Mouse (Mus musculus): ENCODE results near the gene Lamtor3. TPM values are rescaled to one million over a fixed set of nuclear protein-coding genes. Genes with fewer than 3 reads are reported as not detected.
"Not testable (repeated sequence)": the region's sequence is repeated elsewhere in the genome, so short reads cannot be mapped to it uniquely, and the experiment has no call there.

The Lamtor3 gene
- total RNA-seq, 2 experiments from 2014 or later: 87.8 to 98.0 TPM

DNA sequence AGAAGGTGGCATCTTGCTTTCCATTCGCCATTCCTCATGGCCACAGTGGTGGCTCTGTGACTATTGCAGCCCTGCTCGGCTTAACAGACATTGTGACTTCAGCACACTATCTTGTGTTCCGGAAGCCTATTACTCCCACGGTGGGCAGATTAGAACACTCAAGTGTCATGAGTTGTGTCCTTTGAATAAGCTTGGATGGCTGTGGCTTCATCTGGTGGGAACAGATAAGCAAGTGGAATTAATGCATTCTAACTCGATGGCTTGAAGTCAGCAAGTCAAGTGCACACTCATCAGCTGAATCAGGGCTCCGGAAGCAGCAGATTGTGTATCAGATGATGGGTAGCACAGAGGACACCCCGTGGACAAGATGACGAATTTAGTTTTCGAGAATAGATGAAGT, 39.6 kb downstream of the Lamtor3 start:
- intact Hi-C loops (cut with DNase I): no loop called here
- no peak for DNase-seq

DNA sequence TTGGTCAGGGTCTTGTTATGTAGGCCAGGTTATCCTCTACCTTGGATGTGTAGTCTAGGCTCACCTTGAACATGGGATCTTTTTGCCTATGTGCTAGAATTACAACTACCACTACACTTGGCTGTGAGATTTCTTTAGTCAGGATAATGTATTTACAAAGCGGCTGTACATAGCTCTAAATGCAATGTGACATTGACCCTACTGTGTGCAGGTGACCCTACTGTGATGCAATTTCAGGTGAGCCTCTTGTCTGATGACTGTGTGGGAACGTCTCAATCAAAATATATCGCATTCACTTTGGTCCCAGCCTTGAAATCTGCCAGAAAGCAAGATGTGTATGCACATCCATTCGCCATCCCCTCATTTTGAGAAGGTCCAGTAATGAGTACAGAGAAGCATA, 40.0 kb downstream of the Lamtor3 start:
- DNase-seq: no peak
- intact Hi-C loops (cut with DNase I): no loop called here

DNA sequence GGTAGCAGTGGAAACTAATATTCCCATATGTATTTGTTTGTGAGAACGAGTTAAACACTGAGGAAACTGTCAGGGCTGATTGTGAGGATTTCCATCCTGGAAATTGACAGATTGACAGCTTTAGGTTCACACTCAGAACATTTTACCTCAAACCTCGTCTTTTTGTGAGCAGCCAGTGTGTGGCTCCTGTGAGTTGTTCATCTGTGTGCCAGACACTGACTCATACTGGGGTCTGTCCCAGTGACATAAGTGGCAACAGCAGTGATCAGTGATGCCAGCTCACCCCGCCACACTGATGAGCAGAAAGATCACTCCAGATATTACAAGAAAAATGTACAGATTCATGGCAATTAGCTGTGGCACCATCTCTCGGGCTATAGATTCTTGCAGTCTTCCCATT, 41.1 kb downstream of the Lamtor3 start:
- intact Hi-C loops (cut with DNase I): no loop called here
- no peak for DNase-seq

DNA sequence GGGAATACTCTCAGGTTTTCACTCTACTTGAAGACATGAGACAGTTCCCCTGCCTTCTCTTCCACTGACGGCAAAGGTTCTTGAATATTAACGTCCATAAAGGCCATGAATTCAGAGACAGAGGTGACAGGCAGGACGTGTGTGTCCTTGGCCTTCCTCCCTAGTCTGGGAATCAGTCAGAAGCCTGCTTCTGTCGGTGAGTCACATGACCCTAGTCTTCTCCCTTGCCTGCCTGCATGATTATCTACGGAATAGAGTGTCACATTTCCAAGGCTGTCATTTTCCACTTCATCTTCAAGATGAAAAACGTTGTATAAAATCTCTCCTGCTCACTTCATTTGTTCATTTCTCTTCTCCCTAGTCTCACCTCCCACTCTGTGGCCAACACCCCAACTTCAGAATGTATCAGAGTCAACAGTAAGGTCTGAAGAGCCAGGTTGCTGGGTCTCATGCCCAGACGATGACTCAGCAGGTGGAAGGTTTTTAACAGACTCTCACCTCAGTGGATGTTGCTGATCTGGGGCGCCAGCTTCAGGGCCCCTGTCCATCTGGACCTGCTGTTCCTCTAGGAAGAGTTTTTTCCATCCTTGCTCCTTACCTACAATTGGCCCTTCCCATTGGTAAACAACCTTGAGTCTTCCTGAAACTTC, 43.6 kb downstream of the Lamtor3 start:
- DNase-seq: no peak
- intact Hi-C loops (cut with DNase I): no loop called here

DNA sequence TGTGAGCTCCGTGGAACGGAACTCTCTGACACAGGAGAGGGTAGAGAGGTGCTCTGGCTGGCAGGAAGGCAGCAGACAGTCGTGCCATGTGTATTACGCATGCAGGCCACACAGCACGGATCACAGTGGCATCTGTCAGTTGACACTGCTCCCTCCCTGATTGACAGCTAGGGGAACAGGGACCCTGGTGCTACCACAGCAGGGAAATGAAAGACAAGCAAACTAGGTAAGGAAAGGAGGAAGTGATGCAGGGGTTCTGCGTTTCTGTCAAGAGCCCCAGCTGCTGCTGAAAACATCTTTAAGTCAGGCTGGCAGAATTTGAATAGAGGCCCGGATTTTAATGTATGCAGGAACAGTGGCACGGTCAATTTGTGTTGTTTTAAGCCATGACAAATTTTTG, 45.2 kb downstream of the Lamtor3 start:
- intact Hi-C loops (cut with DNase I): no loop called here
- no peak for DNase-seq

DNA sequence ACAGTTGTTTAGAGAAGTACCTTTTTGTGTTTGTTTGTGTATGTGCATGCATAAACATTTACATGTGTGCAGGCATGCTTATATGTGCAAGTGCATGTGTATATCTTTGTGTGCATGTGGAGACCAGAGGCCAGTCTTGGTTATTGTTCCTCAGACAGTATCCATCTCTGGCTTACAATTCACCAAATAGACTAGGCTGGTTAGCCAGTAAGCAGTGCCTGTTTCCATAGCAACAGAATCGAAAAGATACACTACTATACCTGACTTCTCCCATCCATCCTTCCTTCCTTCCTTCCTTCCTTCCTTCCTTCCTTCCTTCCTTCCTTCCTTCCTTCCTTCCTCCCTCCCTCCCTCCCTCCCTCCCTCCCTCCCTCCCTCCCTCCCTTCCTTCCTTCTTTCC, 45.7 kb downstream of the Lamtor3 start:
- intact Hi-C loops (cut with DNase I): not testable (repeated sequence)

DNA sequence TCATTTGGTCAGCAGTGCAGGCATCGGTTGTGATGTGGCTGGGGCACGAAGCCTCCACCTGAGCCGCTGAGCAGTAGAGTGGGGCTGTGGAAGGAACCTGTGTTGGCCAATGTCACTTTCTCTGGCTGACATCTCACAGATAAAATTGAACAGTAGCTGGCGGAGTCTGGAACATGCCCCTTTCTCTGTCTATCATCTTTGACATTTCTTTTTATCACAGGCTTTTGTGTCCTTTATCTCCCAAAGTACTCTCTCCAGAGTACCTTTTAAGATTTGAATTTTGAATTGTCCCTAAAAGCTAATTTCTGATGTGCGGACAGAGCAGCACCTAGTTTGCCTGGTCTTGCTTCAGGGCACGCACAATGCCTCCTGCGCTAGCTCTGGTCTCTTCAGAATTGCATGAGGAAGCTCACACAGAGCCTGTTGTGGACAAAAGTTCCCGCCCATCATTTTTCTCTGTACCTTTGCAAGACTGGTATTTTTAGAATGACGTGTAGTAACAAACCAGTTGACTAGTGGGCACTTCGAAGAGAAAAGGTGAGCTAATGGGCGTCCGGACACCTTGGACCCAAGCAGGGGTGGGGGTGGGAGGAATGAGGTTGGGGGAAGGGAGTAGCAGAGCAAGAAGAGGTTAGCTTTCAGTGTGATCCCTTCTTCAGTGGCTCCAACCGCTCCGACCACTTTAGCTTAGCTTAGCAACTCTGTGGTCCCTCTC, 50.0 kb downstream of the Lamtor3 start:
- peak in 1 of 2 experiments; percentile 12 for DNase-seq
- intact Hi-C loops (cut with DNase I): no loop called here

More for the DNA sequence above, 45.7 kb downstream of the Lamtor3 start:
- DNase-seq: not testable (repeated sequence)

DNA sequence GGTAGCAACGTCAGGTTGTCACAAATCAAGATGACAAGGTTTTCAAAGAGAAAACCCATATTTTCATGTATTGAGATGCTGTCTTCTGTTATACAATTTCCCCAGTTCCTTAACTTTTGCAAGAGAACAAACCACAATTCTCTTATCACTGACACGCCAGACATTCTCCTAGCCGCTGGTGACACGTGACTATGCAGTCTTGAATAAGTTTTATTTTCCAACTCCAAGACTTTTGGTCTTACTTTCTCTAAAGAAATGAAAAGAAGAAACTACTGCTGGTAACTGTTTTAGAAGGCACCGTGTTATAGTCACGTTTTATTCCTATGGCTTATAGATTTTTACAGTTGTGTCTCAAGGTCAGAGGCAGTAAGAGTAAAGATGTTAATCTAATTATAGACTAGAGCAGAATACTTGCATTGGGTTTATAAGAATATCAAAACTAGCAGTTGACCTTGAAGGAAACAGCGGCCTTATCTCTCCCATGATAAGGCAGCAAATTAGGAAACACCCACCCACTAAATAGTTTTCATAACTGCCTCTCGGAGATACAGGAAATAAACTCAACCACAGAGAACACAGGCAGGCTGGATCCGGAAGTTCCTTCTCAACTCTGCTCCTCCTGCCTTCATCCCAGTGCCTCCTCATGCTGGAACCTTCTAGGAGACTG, 50.6 kb downstream of the Lamtor3 start:
- peak; percentile 18 to 36 for DNase-seq
- intact Hi-C loops (cut with DNase I): no loop called here

DNA sequence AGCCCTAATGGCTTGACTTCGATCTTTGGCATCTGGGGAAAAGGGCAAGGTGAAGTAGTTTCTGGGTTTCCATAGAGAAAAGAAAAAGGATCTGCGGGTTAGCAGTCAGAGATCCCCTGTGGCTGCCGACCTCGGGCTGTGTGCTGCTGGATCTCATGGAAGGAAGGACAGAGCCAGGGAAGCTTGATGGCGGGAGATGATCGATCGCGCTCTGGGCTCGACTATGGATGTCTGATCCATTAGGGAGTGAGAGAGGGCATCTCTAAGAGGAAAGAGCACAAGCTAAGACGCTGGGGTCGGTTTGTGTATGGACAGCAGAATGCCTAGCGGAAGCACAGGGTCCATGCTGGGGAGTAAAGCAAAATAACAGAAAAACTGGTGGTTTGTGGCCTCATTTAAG, 51.6 kb downstream of the Lamtor3 start:
- DNase-seq: peak; percentile 29 to 33
- intact Hi-C loops (cut with DNase I): no loop called here

DNA sequence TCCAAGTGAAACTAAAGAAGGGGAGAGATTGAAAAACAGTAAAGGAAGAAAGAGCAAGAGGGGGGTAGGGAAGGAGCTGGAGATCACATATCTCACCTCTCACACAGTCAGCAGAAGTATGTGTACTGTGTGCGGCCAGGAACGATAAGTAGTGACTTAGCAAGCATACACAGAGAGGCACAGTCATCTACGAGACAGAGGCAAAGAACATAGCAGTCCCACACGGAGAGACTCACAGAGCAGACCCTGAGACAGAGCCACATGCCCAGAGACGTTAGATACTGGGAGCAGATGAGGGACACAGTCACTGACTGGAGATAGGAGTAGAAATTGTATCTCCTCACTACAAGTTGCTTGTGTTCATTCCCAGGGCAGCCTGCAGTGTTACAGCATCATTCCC, 53.9 kb downstream of the Lamtor3 start:
- intact Hi-C loops (cut with DNase I): no loop called here
- no peak for DNase-seq

DNA sequence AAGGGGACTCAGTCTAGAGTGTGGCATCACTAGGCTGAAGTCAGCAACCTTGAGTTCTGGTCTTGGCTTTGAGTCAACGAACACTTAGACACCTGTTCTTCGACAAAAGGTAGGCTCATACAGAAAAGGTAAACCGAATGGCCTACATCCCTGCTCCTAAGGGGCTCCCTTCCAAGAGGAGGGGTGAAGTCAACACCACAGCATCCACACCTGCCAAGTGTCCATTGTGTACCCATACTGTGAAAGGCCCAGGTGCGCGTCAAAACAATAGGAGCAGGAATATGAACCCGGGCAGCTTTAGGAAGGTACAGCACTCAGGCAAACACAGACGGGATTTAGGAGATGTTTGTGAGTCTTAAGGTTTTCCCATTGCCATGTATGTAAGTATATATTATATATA, 54.7 kb downstream of the Lamtor3 start:
- intact Hi-C loops (cut with DNase I): no loop called here
- no peak for DNase-seq

DNA sequence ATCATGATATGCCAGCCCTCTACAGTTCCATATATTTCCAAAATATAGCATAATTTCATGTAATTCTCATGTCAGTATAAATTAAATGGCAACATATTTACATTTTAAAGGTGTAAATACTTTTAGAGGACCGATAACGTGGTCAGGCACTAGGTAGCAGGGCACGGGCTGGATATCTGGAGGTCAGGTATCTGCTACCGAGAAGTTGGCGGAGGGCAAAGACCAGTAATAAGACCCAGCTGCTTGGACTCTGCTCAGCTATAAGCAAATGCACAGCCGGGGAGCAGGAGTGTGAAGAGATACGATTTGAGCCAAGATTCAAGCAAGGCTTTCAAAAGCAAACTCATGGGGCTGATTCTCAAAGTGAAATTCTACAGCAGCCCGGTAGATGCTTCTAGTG, 56.0 kb downstream of the Lamtor3 start:
- intact Hi-C loops (cut with DNase I): no loop called here
- no peak for DNase-seq

DNA sequence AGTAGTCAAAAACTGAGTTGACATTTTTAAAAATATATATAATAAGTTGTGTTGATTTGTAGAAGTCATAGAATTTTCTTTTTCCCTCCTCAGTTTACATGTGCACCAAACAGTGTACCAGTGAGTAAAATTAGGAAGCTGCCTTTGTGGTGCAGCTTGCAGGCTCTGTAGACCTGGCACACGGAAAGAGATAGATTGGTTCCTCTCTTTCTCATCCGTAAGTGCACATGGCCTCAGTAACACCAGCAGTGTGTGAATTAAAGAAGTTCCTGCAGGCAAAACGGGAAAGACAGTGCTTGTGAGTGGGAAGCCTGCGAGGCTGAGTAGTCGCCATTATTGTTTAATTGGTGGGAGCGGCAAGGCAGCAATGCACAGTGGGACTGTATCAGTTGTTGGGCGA, 57.1 kb downstream of the Lamtor3 start:
- DNase-seq: no peak
- intact Hi-C loops (cut with DNase I): no loop called here

DNA sequence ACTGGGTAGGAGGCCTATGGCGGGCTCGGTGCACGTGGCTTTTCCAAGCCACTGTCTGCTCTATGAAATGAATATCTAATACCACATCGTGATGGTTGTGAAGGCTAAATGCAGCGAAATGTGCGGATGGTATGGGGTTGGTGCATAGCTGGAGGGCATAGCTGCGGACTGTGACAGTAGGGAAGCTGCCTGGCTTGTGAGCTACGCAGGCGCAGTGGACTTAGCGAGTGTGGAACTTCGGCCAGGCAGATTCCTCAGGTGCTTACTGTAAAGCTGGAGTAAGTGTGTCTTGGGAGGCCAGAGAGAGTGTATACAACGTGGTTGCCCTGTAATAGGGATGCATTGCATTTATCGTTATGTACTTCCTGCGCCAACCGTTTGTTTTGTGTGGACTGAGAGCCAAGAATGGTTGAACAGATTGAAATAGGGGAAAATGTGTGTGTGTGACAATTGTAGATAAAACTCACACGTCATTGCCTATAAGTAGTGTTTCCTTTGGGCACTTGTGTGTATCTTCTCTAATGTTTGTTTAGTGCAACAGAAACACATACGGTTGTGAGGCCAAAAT, 57.6 kb downstream of the Lamtor3 start:
- DNase-seq: no peak
- intact Hi-C loops (cut with DNase I): no loop called here

DNA sequence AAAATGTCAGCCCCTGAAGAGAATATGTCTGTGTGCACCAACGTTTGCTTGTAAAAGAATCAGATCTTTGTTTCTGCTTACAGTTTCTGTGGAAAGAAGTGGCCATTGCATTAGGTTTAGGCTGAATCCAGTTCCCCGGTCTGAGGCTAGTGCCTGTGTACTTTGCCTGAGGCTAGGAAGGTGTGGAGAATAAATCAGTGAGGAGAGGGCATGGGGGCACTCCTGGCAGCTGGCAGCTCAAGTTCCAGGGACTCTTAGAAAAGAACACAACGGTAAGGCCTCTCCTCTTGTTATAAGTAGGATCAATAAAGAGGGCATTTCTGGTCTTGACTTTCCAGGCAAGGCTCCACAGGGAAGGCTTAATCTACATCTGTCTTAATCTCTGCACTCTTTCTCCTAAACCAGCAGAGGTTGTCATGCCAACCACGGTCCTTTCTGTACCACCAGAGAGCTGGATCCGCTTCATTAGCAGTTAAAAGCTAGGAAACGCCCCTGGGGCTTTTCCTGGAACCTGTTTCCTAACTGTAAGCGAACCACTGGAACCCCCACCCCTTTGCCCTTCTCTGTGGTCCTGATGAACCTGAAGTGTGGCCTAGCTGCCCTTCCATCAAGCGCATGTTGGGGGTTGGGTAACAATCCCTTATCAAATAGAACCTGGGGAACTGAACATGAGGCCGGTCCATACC, 58.8 kb downstream of the Lamtor3 start:
- intact Hi-C loops (cut with DNase I): no loop called here
- DNase-seq: no peak

DNA sequence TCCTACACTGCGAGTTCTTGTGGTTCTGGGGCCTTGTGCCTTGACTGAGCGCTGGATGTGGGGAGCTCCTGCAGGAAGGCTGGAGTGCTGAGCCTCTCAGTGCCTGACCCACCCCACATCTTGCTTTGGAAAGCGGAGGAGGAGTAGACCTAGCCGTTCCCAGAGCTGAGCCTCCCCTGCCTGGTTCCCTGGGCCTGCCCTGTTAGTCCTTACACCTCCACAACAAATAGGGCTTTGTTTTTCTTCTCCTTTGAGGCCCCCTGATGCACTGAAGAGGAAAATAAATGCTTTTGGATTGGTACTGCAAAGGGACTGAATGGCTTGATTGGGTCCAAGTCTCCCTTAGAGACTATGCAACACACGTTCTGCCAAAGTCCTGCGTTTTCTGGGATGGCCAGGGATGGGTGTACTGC, 59.3 kb downstream of the Lamtor3 start:
- intact Hi-C loops (cut with DNase I): no loop called here
- DNase-seq: no peak

DNA sequence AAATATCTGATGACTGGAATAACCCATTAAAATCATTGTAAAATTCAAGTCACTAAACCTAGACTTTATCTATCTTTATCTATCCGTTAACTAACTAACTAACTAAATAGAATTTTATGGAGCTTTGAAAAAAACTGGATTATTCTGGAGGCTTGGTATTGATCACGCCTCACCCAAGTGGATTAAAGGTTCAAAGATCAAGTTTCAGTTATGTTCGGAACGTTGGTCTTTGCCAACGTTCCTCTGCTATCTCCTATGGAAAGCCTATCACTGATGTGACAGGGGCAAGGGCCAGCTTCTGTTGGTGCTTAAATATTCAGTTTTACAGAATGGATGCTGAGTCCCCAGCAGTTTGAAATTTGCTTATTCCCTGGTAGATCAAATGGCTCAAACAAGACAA, 59.9 kb downstream of the Lamtor3 start:
- intact Hi-C loops (cut with DNase I): no loop called here

More for the DNA sequence above, 59.9 kb downstream of the Lamtor3 start:
- no peak for DNase-seq

All from heart, postnatal 10 days (tissue).